ENCODE assay signal across 10 mouse cellular contexts in the genomic region with DNA sequence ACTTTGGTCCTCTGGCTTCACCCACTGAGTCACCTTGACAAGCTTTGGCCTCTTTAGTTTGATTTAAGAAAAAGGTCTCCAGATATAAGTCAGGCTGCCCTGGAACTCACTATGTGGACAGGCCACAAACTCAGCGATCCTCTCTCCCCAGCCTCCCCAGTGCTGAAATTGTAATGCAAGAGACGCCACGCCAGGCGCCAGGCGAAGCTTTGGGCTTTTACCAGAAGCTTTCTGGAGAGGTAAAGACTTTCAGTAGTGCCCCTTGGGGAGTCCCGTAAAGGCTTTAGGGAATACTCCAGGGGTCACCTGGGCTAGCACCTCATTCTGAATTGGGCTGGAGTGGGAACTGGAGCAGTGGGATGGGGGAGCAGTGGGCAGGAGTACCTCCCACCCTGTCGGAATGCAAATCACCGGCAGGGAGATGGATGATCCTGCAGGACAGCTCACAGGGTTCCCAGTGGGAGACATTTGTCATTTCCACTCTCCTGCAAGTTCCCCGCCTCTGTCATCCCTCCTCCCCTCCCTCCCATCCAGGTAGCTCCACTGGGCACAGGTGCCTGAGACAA. TPM values are rescaled to one million over a fixed set of nuclear protein-coding genes. Genes with fewer than 3 reads are reported as not detected.
DNase-seq lines count a peak whose midpoint lies in the region; ATAC-seq and TF ChIP-seq lines count a peak whose summit lies in the region.
"Had no signal": no experiment of that assay in that cellular context is flagged by ENCODE, and none has a peak within 500 bp of the region (broad histone marks: within the 10 kb centered on the region; RNA-seq: fewer than 3 reads in every experiment).

No protein-coding gene starts in this region.

- H3K27me3 ChIP-seq in E14TG2a.4 (ENCODE audit: insufficient read depth, low read length): no peaks in the 10 kb centered on the region
- H3K27me3 ChIP-seq in forebrain, embryonic 11.5 days (ENCODE audit: control insufficient read depth, insufficient read depth, low read length): no peaks in the 10 kb centered on the region
- H3K27me3 ChIP-seq in limb, embryonic 14.5 days (ENCODE audit: control insufficient read depth, insufficient read depth, low read length): no peaks in the 10 kb centered on the region

- intact Hi-C loops in gastrocnemius, adult 2 months (cut with DNase I): loop anchor here (5.0 kb wide), 1 partner anchor 231 kb away; no protein-coding TSS in a partner anchor
- intact Hi-C loops in gastrocnemius, postnatal 14 days (cut with DNase I; ENCODE audit: low total_unique reads): no loop called here

- peaks cover 4% of the 10 kb centered on the region for H3K9me3 ChIP-seq in E14TG2a.4 (ENCODE audit: low read length)
- H3K9me3 ChIP-seq in forebrain, embryonic 11.5 days (ENCODE audit: control insufficient read depth, low read length): no peaks in the 10 kb centered on the region
- H3K9me3 ChIP-seq in limb, embryonic 14.5 days (ENCODE audit: control insufficient read depth, low read length): no peaks in the 10 kb centered on the region
- H3K9me3 ChIP-seq: lung, embryonic 15.5 days had no signal

- peak; percentile 46; the same call in 1 of the 2 replicates for ATAC-seq in forebrain, embryonic 11.5 days (replicated peaks; ENCODE audit: low FRiP score)
- no peak for ATAC-seq in limb, embryonic 14.5 days (ENCODE audit: low FRiP score, low read depth)
- no peak for ATAC-seq in granulocyte monocyte progenitor cell, adult 5-6 weeks (replicated peaks; ENCODE audit: poor library complexity, severe bottlenecking)

- no peak for DNase-seq in gastrocnemius, adult 2 months
- DNase-seq in gastrocnemius, postnatal 14 days: no peak
- DNase-seq in forebrain, embryonic 11.5 days (ENCODE audit: low spot score): no peak
- DNase-seq in limb, embryonic 14.5 days (ENCODE audit: low spot score): no peak
- DNase-seq in lung, postnatal 25 days (ENCODE audit: low spot score): no peak
- no peak for DNase-seq in c-Kit-positive CD71-positive TER-119-positive erythroid progenitor cells, embryonic 14.5 days (ENCODE audit: low spot score)

- no peaks in the 10 kb centered on the region for H3K36me3 ChIP-seq in E14TG2a.4 (ENCODE audit: insufficient read depth, low read length)
- H3K36me3 ChIP-seq in forebrain, embryonic 11.5 days (ENCODE audit: control insufficient read depth, insufficient read depth, low read length): no peaks in the 10 kb centered on the region
- H3K36me3 ChIP-seq in limb, embryonic 14.5 days (ENCODE audit: control insufficient read depth, insufficient read depth, low read length): no peaks in the 10 kb centered on the region
- H3K36me3 ChIP-seq: lung, embryonic 15.5 days had no signal

- H3K9ac ChIP-seq in forebrain, embryonic 11.5 days (ENCODE audit: low read length): peak overlapping the region; percentile 17; the same call in 1 of the 2 replicates
- no peak overlapping the region for H3K9ac ChIP-seq in limb, embryonic 14.5 days (ENCODE audit: low read depth, low read length, severe bottlenecking)
- H3K9ac ChIP-seq: lung, embryonic 15.5 days had no signal

- peak overlapping the region; percentile 49 for H3K27ac ChIP-seq in gastrocnemius, adult 2 months
- peak overlapping the region; percentile 75 for H3K27ac ChIP-seq in forebrain, embryonic 11.5 days (ENCODE audit: low read depth, low read length)
- H3K27ac ChIP-seq in limb, embryonic 14.5 days (replicated peaks; ENCODE audit: low read depth, low read length): 0 out of 2 replicates have a peak overlapping the region, but pooled peaks have one; percentile 50
- H3K27ac ChIP-seq: kidney, postnatal 0 days; lung, embryonic 15.5 days had no signal

- no peak for TF ChIP-seq POLR2A in limb, embryonic 14.5 days (IDR thresholded peaks at IDR 0.05; ENCODE audit: borderline replicate concordance, extremely low read depth, insufficient read depth, insufficient read length)

- peak overlapping the region; percentile 16; the same call in 1 of the 2 replicates for H3K4me2 ChIP-seq in forebrain, embryonic 11.5 days (ENCODE audit: low read depth, low read length, severe bottlenecking)
- peak overlapping the region; percentile 16 for H3K4me2 ChIP-seq in limb, embryonic 14.5 days (replicated peaks; ENCODE audit: low read depth, low read length, severe bottlenecking)
- H3K4me2 ChIP-seq: lung, embryonic 15.5 days had no signal

- TF ChIP-seq CTCF in gastrocnemius, adult 2 months (IDR thresholded peaks at IDR 0.05): no peak
- no peak for TF ChIP-seq CTCF in E14TG2a.4 (conservative IDR thresholded peaks at IDR 0.05; ENCODE audit: low read length)

- H3K4me1 ChIP-seq in E14TG2a.4 (replicated peaks; ENCODE audit: low read depth, low read length): peaks cover 66% of the 10 kb centered on the region
- H3K4me1 ChIP-seq in forebrain, embryonic 11.5 days (replicated peaks; ENCODE audit: control insufficient read depth, insufficient read depth, low read length): peaks cover 17% of the 10 kb centered on the region
- peaks cover 18% of the 10 kb centered on the region for H3K4me1 ChIP-seq in limb, embryonic 14.5 days (ENCODE audit: control insufficient read depth, insufficient read depth, low read length)

- 8% methylated on average over 9 of the region's 9 CpGs for WGBS in forebrain, embryonic 11.5 days
- 9% methylated on average over 9 of the region's 9 CpGs for WGBS in limb, embryonic 14.5 days

- H3K4me3 ChIP-seq in gastrocnemius, adult 2 months: no peak overlapping the region
- peak overlapping the region; percentile 65 for H3K4me3 ChIP-seq in E14TG2a.4 (replicated peaks; ENCODE audit: low read length)
- H3K4me3 ChIP-seq in forebrain, embryonic 11.5 days (ENCODE audit: low read depth, low read length): no peak overlapping the region
- no peak overlapping the region for H3K4me3 ChIP-seq in limb, embryonic 14.5 days (replicated peaks; ENCODE audit: low read length)
- H3K4me3 ChIP-seq: lung, embryonic 15.5 days had no signal

RNA-seq across cellular contexts. Expression of a gene that starts 26.3 kb away (rescaled TPM):
- 10 to 100 TPM; 18.5 to 24.8 TPM for total RNA-seq in gastrocnemius, adult 2 months (2021)
- 10 to 100 TPM; 16.5 to 18.1 TPM for total RNA-seq in gastrocnemius, postnatal 14 days (2021)
- 18.5 and 18.8 TPM in 2 replicates for polyA plus RNA-seq in forebrain, embryonic 11.5 days (2014; fragmentation: Nextera tagmentation; extraction: Ambion mirVana)
- polyA plus RNA-seq in limb, embryonic 14.5 days (2012; rRNA removed): 34.7 and 43.7 TPM in 2 replicates
- polyA plus RNA-seq in limb, embryonic 14.5 days (2014; fragmentation: Nextera tagmentation; extraction: Ambion mirVana): 18.1 and 21.1 TPM in 2 replicates
- 21.9 and 24.4 TPM in 2 replicates for total RNA-seq in granulocyte monocyte progenitor cell, adult 5-6 weeks (2014; fragmentation: Nextera tagmentation)
- total RNA-seq in granulocyte monocyte progenitor cell, adult 5-6 weeks (2017): 22.7 and 23.5 TPM in 2 replicates
